Mouse (Mus musculus): ENCODE data around the gene Klf1.

Gene Klf1

DNA sequence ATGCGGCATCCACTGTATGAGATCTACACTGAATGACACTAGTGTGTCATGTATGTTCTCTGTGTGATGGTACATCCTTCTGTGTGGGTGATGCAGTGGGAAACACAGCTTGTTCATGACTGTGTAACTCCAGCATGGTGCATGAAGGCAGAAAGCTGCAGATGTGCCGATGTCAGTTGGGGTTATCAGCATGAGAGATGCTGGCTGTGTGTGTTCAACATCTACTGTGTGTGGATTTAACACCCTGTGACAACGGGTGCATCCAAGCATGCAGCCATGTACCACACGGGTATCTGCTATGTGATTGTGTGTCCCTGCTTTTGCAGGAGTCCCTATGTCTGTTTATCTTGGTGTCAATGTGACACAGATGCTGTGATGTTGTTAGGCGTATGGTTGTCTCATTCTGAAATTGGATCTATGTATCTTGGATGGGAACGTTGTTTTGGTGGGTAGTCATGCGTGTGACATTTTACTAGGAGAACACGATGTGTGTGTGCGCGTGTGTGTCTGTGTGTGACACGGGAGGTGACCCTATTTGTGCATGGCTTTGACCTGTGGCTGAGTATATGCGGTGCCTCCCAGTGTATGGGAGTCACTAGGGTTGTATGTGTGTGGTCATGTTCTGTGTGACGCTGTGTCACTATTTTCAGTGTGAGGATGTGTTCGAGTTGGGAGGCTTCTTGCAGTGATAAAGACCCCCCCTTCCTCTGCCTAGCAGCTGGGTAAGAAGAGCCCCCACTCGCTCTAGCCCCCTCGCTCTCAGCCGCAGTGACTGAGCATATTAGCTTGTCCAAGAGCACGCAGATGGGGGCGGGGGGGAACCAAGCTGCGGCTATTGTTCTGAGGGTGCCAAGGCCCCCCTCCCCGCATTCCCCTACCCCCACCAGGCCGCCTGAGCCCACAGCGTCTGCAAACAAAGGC, 34.6 kb downstream of the Klf1 start:
- DNase-seq (ENCODE audit: low spot score), result no peak

DNA sequence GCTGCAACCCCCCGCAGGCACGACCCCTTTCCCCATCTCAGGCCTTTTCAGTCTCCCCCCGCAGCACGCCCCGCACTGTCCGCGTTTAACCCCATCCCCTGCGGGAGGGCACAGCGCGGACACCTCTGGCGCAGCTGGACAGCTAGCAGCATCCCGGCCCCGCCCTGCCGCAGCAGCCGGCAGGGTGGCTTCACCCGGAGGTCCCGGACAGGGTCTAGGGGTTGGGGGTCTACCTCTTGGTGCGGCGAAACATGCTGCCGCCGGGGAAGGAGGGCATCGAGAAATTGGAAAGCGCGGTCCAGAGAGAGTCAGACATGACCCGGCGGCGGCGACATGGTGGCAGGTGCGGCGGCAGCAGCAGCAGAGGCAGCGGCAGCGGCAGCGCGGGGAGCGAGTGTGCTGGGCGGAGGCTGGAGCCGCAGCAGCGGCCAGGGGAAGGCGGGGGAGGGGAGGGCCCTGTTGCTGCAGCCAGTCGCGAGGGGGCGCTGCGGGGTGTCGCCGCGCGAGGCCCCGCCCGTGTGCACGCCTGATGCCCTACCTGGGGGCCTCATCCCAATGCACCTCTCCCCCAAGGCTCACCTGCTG, 35.3 kb downstream of the Klf1 start, which contains the start of gene Mast1:
Gene Mast1 (minus strand): TSS at position 398 of the 585 bp plus-strand sequence.
- peak; percentile 62 for DNase-seq (ENCODE audit: low spot score)

DNA sequence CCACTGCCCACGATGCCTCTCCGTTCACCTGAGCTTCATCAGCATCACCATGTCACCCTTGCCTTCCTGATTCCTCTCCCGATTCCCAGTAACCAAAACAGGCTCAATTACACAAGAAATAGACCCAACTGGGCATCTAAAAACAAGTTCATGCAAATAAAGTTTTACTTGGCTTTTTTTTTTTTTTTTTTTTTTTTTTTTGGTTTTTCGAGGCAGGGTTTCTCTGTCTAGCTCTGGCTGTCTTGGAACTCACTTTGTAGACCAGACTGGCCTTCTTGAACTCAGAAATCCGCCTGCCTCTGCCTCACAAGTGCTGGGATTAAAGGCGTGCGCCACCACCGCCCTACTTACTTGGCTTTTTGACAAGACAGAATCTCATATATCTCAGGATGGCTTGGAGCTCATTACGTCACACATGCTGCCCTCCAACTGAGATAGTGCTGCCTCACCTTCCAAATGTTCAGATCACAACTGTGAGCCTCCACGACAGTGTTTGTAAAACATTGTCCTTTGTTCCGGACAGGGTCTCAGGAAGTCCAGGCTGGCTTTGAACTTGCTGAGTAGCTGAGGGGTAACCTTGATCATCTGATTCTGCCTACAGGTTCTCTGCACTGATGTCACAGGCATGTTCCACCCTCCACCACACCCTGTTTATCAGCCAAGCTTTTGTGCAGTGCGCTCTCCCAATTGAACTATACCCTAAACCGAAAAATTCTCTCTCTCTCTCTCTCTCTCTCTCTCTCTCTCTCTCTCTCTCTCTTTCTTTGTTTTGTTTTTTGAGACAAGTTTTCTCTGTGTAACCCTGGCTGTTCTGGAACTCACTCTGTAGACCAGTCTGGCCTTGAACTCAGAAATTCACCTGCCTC, 36.1 kb downstream of the Klf1 start:
- no peak for DNase-seq (ENCODE audit: low spot score)

DNA sequence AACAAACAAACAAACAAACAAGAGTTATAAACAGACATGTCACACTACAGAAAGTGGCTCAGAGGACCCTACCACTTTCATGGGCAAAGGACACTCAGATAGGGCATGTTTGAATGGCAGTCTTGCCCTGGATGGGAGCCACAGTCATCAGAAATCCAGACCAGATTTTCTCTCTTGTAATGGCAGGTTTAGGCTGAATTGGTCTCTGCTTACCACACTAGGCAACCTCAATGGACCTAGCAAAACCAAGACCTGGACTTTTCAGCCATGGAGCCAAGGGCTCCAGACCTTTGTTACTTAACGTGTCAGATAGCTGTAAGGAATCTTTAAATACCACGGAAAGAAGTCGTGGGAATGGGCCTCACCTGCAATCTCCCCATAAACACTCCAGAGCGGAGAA, 42.0 kb downstream of the Klf1 start:
- DNase-seq (ENCODE audit: low spot score), result no peak

DNA sequence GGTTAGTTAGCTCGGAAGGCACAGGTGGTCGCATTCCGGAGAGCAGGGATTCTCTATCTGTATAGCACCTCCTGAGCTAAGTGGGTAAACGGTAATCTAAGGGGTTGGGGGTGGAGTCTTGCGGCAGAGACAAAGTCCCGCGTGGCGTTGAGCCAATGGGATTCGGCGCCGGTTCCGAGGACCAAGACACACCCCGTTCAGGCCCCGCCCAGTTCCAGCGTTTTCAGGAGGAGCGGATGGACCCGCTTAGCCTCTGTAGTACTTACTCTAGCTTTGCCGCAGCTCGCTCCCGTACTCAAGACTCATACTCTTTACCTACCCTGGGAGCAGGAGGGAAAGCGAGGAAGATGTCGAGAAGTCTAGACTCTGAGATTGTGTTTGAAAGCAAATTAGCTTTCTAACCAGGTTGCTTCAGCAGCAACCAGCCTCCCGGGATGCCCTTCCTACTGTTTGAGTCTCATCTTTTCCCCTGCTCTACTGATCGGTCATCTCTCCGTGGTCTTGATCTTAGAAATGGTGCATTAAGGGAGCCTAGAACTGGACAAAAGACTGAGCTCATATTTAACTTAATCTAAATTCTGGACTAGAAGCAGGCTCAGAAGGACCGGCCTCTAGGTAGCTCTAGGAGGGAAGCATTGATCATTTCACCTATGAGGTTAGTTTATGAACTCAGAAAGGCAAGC, 42.9 kb downstream of the Klf1 start:
- peak; percentile 52 for DNase-seq (ENCODE audit: low spot score)

DNA sequence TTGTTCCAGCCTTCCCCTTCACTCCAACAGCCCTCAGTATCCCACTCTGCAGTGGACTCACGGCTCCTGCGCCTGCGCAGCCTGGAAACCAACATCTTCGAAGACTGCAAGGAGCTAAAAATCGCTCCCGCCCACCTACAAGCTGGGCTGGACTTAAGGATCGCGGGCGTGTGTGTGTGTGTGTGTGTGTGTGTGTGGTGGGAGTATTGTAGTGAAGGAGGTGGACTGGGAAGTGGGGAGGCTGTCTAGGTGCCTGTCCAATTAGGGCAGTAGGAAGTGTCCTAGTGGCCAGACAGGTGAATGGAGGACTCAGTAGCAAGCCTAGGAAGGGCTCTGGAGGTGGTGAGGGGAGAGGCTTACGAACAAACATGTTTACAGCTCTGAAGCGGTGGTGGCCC, 43.5 kb downstream of the Klf1 start:
- no peak for DNase-seq (ENCODE audit: low spot score)

DNA sequence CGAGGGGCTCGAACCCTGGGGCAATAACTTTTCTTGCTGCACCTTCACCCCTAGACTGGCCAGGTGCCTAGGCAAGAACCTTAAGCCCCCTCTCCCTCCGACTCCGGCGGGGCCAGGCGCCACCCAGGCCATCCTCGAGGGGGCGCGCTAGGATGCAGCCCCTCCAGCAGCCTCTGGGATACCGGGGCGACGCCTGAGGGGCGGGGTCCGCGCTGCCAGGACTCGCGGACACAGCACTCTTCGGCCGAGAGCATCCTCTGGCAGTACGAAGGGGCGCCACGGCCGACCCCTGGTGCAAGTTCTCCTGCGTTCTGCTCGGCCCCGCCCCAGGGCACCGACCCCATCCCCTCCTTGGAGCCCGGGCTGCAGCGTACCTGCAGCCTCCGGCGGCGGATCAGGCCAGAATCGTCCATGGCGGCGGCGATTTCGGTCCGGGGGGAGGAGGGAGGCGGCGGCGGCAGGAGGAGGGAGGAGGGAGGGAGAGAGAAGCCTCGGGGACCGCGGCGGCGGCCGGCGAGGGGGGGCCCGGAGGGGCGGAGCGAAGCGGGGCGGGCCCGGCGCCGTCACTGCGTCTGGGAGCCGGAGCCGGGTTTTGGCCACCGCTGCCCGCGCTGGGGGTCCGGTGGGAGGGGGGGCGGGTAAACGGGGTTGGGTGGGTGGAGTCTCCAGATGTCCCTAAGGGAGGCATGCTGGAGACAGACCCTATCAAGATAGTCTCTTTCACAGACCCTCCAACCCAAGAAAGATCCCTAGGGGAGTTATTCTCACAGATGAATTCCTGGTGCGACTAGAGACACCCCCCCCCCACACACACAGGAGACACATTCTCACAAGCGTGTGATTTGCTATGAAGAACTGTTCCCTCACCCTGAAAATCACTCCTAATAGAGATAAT, 44.2 kb downstream of the Klf1 start:
- no peak for DNase-seq (ENCODE audit: low spot score)

DNA sequence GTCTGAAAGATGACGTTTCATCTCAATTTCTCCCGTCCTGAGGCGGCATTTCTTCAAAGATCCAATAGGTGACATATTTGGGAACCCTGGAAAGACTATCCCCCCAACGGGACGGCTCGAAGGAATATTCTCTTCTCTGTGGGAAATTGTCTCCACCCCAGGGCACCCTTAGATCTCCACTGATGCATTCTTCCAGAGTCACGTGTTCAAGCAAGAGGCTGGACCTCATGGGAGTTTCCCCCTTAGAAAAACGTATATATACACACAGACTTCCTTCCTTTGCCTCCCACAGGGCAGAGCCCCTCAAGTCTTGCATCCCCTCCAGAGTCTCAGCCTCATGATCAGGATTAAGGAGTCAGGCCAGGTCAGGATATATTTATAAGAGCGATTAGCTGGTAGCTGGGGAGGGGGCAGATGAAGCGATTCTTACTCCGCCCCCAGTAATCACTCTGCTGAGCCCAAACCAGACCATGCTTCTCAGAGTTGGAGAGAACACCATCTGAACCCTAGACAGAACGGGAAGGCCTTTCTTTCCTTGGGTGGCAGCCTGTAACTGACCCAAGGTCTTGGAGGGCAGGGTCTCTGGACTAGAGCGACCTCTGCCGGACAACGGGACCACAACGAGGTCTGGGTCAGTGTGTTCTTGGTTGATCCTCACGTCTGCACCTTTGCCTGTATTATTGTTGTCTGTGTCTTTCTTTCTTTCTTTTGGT, 45.0 kb downstream of the Klf1 start, which contains the start of gene Rtbdn:
Gene Rtbdn (plus strand): TSS at position 464 of the 713 bp plus-strand sequence.
- DNase-seq (ENCODE audit: low spot score), result no peak

DNA sequence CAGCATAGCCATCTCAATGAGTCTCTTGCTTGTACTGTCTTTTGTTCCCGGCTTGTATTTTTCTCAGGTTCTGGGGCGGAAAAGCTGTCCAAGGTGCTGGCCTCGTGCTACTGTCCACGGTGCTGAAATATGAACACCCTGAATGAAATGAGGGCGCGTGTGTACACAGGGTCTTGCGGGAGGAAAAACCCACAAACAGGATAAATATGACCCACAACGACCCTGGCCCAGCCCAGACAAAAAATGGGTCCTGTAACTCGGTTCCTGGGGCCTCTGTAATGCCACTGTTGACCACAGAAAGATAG, 45.5 kb downstream of the Klf1 start:
- no peak for DNase-seq (ENCODE audit: low spot score)

DNA sequence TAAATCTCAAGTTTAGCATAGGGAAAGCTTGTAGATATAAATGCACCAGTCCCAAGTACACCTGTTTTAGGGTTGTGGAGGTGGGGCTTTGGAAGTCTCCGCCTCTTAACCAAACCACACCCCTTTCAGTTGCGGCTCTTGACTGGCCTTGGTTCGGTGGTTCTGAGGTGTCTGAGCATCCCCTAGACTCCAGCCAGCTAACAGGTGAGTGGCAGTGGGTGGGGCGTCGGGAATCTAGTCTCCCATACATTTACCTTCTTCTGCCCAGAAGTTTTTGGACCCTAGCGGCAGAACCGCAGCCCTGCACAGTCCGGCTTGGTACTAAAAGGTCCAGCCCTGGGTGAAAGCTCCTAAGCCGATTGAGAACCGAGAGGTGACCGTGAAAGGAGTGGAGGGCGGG, 48.0 kb downstream of the Klf1 start:
- DNase-seq (ENCODE audit: low spot score), result no peak

DNA sequence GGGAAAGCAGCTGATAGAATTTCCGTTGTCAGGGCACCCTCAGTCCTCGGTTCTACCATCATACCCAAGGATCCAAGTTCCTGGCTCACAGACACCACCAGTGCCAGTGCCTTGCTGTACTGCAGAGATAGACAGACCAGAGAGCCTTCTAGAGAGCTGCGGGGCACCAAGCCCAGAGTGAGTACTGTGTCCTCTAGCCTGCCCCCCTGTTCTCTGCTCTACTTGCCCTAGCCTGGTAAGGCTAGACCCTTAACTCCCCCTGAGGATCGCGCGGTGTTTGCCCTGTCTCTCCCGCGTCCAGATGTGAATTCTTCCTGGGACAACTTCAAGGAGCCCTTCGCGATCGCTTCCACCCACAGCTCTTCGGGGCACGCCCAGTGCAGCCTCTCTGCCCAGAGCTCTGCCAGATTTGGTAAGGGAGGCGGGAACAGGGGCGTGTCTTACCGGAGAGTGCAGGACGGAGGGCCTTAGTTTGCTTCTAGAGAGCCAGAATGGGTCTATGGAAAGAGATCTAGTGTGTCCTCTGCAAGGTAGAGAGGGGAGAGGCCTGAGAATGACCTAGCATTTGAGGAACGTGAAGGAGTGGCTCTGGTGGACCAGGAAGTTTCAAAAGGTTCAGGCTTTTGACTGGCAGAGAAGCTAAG, 51.0 kb downstream of the Klf1 start:
- no peak for DNase-seq (ENCODE audit: low spot score)

Measured in T-cell, adult 2 months (primary cell).